Mouse (Mus musculus) heart, adult 2 months (tissue): ENCODE results near the gene Zfp598.

Experiments used
- CTCF ChIP-seq: fragments of 200-600 bp; IDR thresholded peaks from 2 replicates; pipeline ENCODE4 v1.8.1; 2022; ENCODE audit warnings: antibody characterized with exemption, mild to moderate bottlenecking, moderate library complexity
- EP300 ChIP-seq: fragments of 200-500 bp; IDR thresholded peaks from 2 replicates; pipeline ENCODE4 v1.6.1; 2011; ENCODE audit warnings: low read depth, low read length, control low read depth; ENCODE audit not compliant: insufficient read depth

- no peak for TF ChIP-seq EP300
- no peak for TF ChIP-seq CTCF
These were observed 35.7 kb upstream of the Zfp598 start for GRCm38 (mm10) chr17:24633831-24634230.
